Mouse (Mus musculus): ENCODE measurements around the gene Nlrc3.

Gene Nlrc3

DNA sequence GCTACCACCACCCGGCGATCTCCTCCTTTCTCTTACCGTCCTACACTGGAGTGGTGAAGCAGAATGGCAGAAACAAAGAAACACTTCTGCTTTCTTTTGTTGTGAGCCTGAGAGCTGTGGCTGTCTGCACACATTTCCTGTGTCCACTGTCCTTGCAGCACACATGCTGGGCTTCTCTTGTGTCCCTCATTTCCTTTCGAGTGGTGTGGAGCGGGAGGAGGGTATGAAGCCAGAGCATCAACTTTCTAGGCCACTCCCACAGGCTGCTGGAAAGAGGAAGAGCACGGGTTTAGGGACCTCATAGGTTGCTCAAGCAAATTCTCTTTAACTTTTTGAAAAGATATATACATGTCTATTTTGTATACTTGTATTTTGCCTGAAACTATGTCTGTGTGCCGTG, 47.3 kb downstream of the Nlrc3 start:
- peak; percentile 59 for DNase-seq (ENCODE audit: low read depth, low spot score)

DNA sequence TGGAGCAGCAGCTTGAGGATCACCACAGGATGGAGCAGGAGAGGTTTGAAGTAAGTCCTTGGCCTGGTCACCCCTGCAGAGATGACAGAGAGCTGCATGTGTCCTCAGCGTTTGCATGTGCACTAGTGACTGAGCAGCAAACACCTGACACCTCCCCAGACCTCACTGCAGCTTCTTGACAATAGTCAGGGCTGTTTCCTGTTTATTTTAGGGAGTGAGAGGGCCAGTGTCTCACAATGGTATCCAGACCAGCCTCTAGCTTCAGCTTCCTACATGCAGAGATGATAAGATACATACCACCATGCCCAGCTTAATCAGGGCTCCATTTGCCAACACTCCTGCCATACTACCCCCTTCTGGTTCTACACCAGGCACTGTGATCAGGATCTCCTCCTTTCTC, 47.9 kb downstream of the Nlrc3 start:
- DNase-seq (ENCODE audit: low read depth, low spot score) = no peak

DNA sequence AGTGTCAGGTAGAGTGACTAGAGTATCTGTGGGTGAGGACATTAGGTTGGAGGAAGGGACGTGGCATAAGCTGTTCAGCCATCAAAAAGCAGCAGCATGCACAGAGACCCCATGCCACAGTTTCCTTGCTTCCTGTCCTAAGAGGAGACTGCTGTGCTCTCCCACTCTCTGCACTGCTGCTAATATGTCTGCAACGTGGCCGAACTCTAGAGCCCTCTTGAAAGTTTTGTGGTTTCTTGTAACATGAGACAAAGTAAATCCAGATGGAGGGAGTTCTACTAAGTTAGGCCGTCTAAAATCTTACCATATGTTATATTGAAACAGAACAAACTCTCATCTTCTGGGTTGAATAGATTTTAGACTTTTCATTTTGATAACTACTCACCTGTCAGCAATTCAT, 52.5 kb downstream of the Nlrc3 start:
- DNase-seq (ENCODE audit: low read depth, low spot score) = no peak

DNA sequence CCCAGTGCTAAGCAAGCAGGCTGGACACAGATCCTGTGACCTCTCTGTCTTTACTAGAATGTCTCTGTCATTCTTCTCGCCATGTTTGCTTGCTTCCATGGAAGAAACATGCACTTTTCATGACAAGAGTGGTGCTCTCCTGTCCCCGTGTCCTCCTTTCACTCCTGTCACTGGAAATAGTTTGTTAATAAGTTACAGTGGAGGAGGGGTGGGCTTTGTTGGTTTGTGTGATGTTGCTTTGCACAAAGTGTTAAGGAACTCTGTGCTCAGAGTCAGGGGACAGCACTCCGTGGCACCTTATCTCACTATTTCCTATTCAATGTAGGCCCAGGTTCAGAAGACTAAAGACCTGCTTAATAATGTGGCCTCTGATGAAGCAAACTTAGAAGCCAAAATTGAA, 52.9 kb downstream of the Nlrc3 start:
- DNase-seq (ENCODE audit: low read depth, low spot score) = no peak

- DNase-seq (ENCODE audit: low read depth, low spot score) = no peak
Observed at GRCm38 (mm10) chr16:3920756-3921155, 55.7 kb downstream of the Nlrc3 start.

GRCm38 (mm10) chr16:3909118-3909517, 67.3 kb downstream of the Nlrc3 start:
- DNase-seq (ENCODE audit: low read depth, low spot score) = no peak

DNA sequence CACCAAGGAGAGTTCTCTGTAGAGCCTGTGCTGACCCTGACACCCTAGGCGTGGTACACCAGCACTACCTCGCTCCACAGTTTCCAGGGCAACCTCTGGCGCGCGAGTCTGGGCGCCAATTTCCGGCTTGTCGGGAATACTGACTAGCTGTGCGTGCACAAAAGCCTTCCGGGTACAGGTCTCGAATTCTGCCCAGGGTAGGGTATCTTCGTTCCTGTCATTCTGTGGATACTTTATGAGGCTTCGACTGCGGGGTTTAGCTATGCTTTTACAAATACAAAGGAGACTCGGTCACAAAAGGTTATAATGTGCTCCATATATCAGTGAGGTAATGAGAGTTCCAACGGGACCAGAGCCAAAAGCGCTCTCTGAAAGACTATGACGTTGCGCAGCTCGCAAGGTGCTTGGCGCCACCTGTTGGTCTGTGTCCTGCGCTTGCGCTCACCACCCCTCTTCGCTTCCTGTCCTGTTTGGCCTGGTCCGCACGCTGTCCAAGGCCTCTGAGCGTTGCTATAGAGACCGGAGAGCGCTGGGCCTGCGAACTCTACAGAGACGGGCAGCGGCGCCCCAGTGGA, 67.8 kb downstream of the Nlrc3 start, which contains the start of the genes 1700037C18Rik and Cluap1:
Gene 1700037C18Rik, minus strand, starts transcription at position 153 of the 575 bp plus-strand sequence.
Gene Cluap1, plus strand, starts transcription at position 265 of the 575 bp plus-strand sequence.
- DNase-seq (ENCODE audit: low read depth, low spot score) = peak; percentile 96

DNA sequence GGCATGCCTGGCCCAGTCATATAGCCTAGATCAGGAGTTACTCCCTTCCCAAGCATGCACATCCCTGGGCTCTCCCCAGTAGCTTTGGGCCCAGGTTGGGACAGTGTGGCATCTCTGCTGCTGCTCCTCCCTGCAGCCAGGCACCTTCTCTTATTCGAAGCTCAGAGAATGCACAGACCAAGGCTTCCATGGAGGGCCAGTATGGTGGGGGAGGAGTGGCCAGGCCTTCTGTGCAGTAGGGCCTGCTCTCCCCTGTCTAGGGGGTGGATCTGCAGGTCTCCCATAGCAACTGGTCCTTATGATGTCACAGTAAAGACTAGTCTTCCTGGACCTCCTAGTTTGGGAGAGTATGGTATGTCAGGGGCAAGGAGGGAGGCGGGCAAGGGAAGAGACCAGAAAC, 69.0 kb downstream of the Nlrc3 start:
- DNase-seq (ENCODE audit: low read depth, low spot score) = no peak

DNA sequence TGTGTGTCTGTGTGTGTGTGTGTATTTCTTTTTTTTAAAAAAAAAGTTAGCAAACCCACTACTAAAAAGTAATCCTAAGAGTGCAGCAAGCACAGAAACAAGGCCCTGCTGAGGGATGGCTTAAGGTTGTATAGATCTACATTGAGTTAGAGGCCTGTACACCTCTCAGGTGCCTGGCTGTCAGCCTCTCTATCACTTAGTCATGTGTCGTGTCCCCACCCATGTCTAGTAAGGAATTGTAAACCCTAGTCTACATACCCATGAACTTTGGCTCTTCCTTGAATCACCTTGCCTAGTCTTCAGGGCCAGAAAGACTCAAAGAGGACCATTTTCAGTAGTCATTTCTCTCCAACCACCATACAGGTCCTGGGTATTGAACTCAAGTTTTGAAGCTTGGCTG, 79.9 kb downstream of the Nlrc3 start:
- DNase-seq (ENCODE audit: low read depth, low spot score) = no peak

- DNase-seq (ENCODE audit: low read depth, low spot score) = no peak
Observed at GRCm38 (mm10) chr16:3896046-3896445, 80.4 kb downstream of the Nlrc3 start.

- peak; percentile 86 for DNase-seq (ENCODE audit: low read depth, low spot score)
Observed at GRCm38 (mm10) chr16:3895173-3895792, 81.1 kb downstream of the Nlrc3 start.
